ENCODE assay signal across 7 mouse cellular contexts in the genomic region with DNA sequence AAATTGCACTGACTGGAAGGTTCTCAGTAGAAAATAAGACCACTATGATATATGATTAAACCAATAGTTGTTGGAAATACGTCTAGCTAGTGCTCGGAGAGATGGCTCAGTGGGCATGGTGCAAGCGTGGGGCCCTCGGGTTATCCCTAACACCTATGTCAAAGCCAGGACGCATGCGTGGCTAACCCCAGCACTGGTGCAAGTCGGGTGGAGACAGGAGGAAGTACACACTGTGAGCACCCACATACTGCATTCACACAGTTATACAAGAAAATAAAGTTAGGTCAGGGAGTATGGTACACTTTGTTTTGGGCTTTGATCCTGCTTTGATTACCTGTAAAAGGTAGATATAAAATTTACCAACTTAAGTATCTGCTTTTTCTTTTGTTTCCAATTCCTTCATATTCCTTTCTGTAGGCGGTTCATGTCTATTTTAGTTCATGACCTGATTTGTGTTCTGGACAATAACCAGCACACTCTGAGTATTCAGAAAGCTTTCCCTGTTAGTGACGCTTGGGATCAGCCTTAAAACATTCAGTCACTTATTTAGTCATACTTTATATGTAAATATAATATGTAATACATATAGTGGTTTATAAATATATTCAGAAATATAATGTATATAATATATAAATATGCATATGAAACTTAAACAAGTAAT.
"Had no signal": no experiment of that assay in that cellular context is flagged by ENCODE, and none has a peak within 500 bp of the region (broad histone marks: within the 10 kb centered on the region; RNA-seq: fewer than 3 reads in every experiment).

No protein-coding gene starts in this region.

- DNase-seq: right cerebral cortex, postnatal 25 days; thymus, postnatal 25 days had no signal

- H3K9me3 ChIP-seq: kidney, embryonic 15.5 days; limb, embryonic 15.5 days; midbrain, embryonic 13.5 days; stomach, embryonic 15.5 days had no signal

- ATAC-seq: midbrain, embryonic 13.5 days had no signal

- H3K4me3 ChIP-seq: kidney, embryonic 15.5 days; limb, embryonic 15.5 days; midbrain, embryonic 13.5 days; stomach, embryonic 15.5 days had no signal

- H3K9ac ChIP-seq: kidney, embryonic 15.5 days; limb, embryonic 15.5 days; liver, embryonic 14.5 days; midbrain, embryonic 13.5 days; stomach, embryonic 15.5 days had no signal

- H3K4me2 ChIP-seq: kidney, embryonic 15.5 days; limb, embryonic 15.5 days; midbrain, embryonic 13.5 days; stomach, embryonic 15.5 days had no signal

- H3K36me3 ChIP-seq: kidney, embryonic 15.5 days; limb, embryonic 15.5 days; midbrain, embryonic 13.5 days; stomach, embryonic 15.5 days had no signal

- H3K4me1 ChIP-seq: kidney, embryonic 15.5 days; midbrain, embryonic 13.5 days had no signal

- H3K27me3 ChIP-seq: kidney, embryonic 15.5 days; limb, embryonic 15.5 days; midbrain, embryonic 13.5 days; stomach, embryonic 15.5 days had no signal

- H3K27ac ChIP-seq: kidney, embryonic 15.5 days; limb, embryonic 15.5 days; liver, embryonic 14.5 days; midbrain, embryonic 13.5 days; stomach, embryonic 15.5 days had no signal
